Mouse (Mus musculus): ENCODE measurements around the gene Rps5.
"Not testable (repeated sequence)": the region's sequence is repeated elsewhere in the genome, so short reads cannot be mapped to it uniquely, and the experiment has no call there.

Gene Rps5

GRCm38 (mm10) chr7:12921705-12922465 lies at the start of gene Rps5:
TSS of gene Rps5 (plus strand) at chr7:12922290.
- DNase-seq (ENCODE audit: low read depth) = peak; percentile 98

GRCm38 (mm10) chr7:12874301-12874700 lies 47.8 kb upstream of the Rps5 start:
- peak; percentile 40 for DNase-seq (ENCODE audit: low read depth)

- DNase-seq (ENCODE audit: low read depth) = no peak
Measured at GRCm38 (mm10) chr7:12880036-12880435, 42.1 kb upstream of the Rps5 start.

- DNase-seq (ENCODE audit: low read depth) = not testable (repeated sequence)
Measured at GRCm38 (mm10) chr7:12880497-12880896, 41.6 kb upstream of the Rps5 start.

GRCm38 (mm10) chr7:12880911-12881660 lies 41.0 kb upstream of the Rps5 start, which contains the start of gene Zfp128:
TSS of gene Zfp128 (plus strand) at chr7:12881177.
- peak; percentile 94 for DNase-seq (ENCODE audit: low read depth)

GRCm38 (mm10) chr7:12886563-12887266 lies 35.4 kb upstream of the Rps5 start:
- no peak for DNase-seq (ENCODE audit: low read depth)

GRCm38 (mm10) chr7:12887585-12887984 lies 34.5 kb upstream of the Rps5 start:
- no peak for DNase-seq (ENCODE audit: low read depth)

GRCm38 (mm10) chr7:12890928-12891327 lies 31.2 kb upstream of the Rps5 start:
- no peak for DNase-seq (ENCODE audit: low read depth)

GRCm38 (mm10) chr7:12891334-12891733 lies 30.8 kb upstream of the Rps5 start:
- DNase-seq (ENCODE audit: low read depth) = no peak

- peak; percentile 87 for DNase-seq (ENCODE audit: low read depth)
Measured at GRCm38 (mm10) chr7:12897655-12898410, 24.3 kb upstream of the Rps5 start, which contains the start of gene Zscan22. TSS of gene Zscan22 (plus strand) at chr7:12897815.

GRCm38 (mm10) chr7:12901517-12901916 lies 20.6 kb upstream of the Rps5 start:
- no peak for DNase-seq (ENCODE audit: low read depth)

- DNase-seq (ENCODE audit: low read depth) = no peak
Measured at GRCm38 (mm10) chr7:12903623-12904022, 18.5 kb upstream of the Rps5 start.

GRCm38 (mm10) chr7:12905146-12905545 lies 16.9 kb upstream of the Rps5 start:
- no peak for DNase-seq (ENCODE audit: low read depth)

GRCm38 (mm10) chr7:12909498-12909962 lies 12.6 kb upstream of the Rps5 start:
- DNase-seq (ENCODE audit: low read depth) = peak; percentile 93

GRCm38 (mm10) chr7:12910181-12910668 lies 11.9 kb upstream of the Rps5 start:
- peak; percentile 77 for DNase-seq (ENCODE audit: low read depth)

GRCm38 (mm10) chr7:12913556-12913955 lies 8.5 kb upstream of the Rps5 start:
- no peak for DNase-seq (ENCODE audit: low read depth)

GRCm38 (mm10) chr7:12920495-12920894 lies 1.6 kb upstream of the Rps5 start:
- DNase-seq (ENCODE audit: low read depth) = not testable (repeated sequence)

GRCm38 (mm10) chr7:12921318-12921704 lies 779 bp upstream of the Rps5 start:
- DNase-seq (ENCODE audit: low read depth) = no peak

- no peak for DNase-seq (ENCODE audit: low read depth)
Measured at GRCm38 (mm10) chr7:12922729-12923128, 639 bp downstream of the Rps5 start.

GRCm38 (mm10) chr7:12926316-12926715 lies 4.2 kb downstream of the Rps5 start:
- no peak for DNase-seq (ENCODE audit: low read depth)

GRCm38 (mm10) chr7:12927191-12927680 lies 5.1 kb downstream of the Rps5 start, which contains the start of gene Rnf225:
TSS of gene Rnf225 (plus strand) at chr7:12927416.
- DNase-seq (ENCODE audit: low read depth) = no peak

All from c-Kit-positive CD71-positive TER-119-negative erythroid progenitor cells, embryonic 14.5 days (primary cell).